8 mouse cellular contexts compared by ENCODE assay signal in the genomic region with DNA sequence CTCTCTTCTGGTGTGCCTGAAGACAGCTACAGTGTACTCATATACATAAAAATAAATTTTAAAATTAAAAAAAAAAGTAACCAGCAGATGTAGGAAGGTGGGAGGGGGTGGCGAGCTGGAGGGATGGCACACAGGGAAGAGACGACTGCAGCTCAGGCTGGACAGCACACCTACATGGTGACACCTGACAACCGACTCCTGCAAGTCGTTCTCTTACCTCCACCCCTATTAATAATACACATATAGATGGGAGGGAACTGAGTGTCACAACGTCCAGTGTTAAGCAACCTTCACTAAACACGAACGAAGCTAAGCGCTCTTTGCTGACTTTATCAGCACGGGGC. TPM values are rescaled to one million over a fixed set of nuclear protein-coding genes. Genes with fewer than 3 reads are reported as not detected.
DNase-seq lines count a peak whose midpoint lies in the region; ATAC-seq and TF ChIP-seq lines count a peak whose summit lies in the region.

No protein-coding gene starts in this region.

- H3K4me2 ChIP-seq in liver, embryonic 13.5 days: peak overlapping the region; percentile 89

- peak overlapping the region; percentile 92 for H3K9ac ChIP-seq in liver, embryonic 13.5 days

- no peak for ATAC-seq in liver, embryonic 13.5 days (ENCODE audit: low read depth)

- no peaks in the 10 kb centered on the region for H3K27me3 ChIP-seq in thymus, adult 2 months (ENCODE audit: control insufficient read depth, insufficient read depth, low read length)
- H3K27me3 ChIP-seq in liver, embryonic 13.5 days: no peaks in the 10 kb centered on the region

- TF ChIP-seq CTCF in gastrocnemius, adult 2 months (IDR thresholded peaks at IDR 0.05): no peak
- no peak for TF ChIP-seq CTCF in thymus, adult 2 months (IDR thresholded peaks at IDR 0.05; ENCODE audit: borderline replicate concordance, control insufficient read depth, extremely low read depth, insufficient read depth, low read length, poor library complexity)

- peaks cover 6% of the 10 kb centered on the region; the same call in 1 of the 2 replicates for H3K4me1 ChIP-seq in thymus, adult 2 months (replicated peaks; ENCODE audit: control insufficient read depth, insufficient read depth, low read length)
- peaks cover 28% of the 10 kb centered on the region for H3K4me1 ChIP-seq in liver, embryonic 13.5 days (replicated peaks)

- no peaks in the 10 kb centered on the region for H3K9me3 ChIP-seq in liver, embryonic 13.5 days (replicated peaks)

- H3K4me3 ChIP-seq in gastrocnemius, adult 2 months: peak overlapping the region; percentile 84
- H3K4me3 ChIP-seq in thymus, adult 2 months (ENCODE audit: control insufficient read depth, insufficient read depth, low read length): peak overlapping the region; percentile 82
- H3K4me3 ChIP-seq in liver, embryonic 13.5 days (replicated peaks): peak overlapping the region; percentile 81

- H3K27ac ChIP-seq in gastrocnemius, adult 2 months: peak overlapping the region; percentile 100
- no peak overlapping the region for H3K27ac ChIP-seq in thymus, adult 2 months (ENCODE audit: control insufficient read depth, insufficient read depth, low read length)
- H3K27ac ChIP-seq in liver, embryonic 13.5 days: peak overlapping the region; percentile 95

- DNase-seq in gastrocnemius, adult 2 months: no peak
- DNase-seq in gastrocnemius, adult 18-20 months (ENCODE audit: low spot score): no peak
- no peak for DNase-seq in thymus, adult 2 months
- DNase-seq in thymus, postnatal 36 days: no peak
- no peak for DNase-seq in liver, embryonic 13.5 days
- DNase-seq in urinary bladder, postnatal 25 days (ENCODE audit: low spot score): no peak
- no peak for DNase-seq in right cerebral cortex, postnatal 4 days
- no peak for DNase-seq in layer of hippocampus, adult 9-10 months (ENCODE audit: low spot score)

- TF ChIP-seq POLR2A in thymus, adult 2 months (IDR thresholded peaks at IDR 0.05; ENCODE audit: control insufficient read depth, extremely low read depth, insufficient read depth, low read length, poor library complexity): no peak

- peaks cover 30% of the 10 kb centered on the region for H3K36me3 ChIP-seq in thymus, adult 2 months (ENCODE audit: control insufficient read depth, insufficient read depth, low read length)
- H3K36me3 ChIP-seq in liver, embryonic 13.5 days: peaks cover 38% of the 10 kb centered on the region

- 2% methylated on average over 9 of the region's 9 CpGs for WGBS in thymus, adult 2 months
- 0% methylated on average over 9 of the region's 9 CpGs for WGBS in liver, embryonic 13.5 days (ENCODE audit: insufficient replicate concordance)

- intact Hi-C loops in gastrocnemius, adult 2 months (cut with DNase I): loop anchor here (10.0 kb wide), 1 partner anchor 481 kb away; no protein-coding TSS in a partner anchor

RNA-seq across cellular contexts. Expression of a gene that starts 0.6 kb away (rescaled TPM):
- total RNA-seq in gastrocnemius, adult 2 months (2021): 10 to 100 TPM; 16.9 to 17.1 TPM
- total RNA-seq in gastrocnemius, adult 18-20 months (2021): 10 to 100 TPM; 14.4 to 15.1 TPM
- 41.6 and 43.3 TPM in 2 replicates for polyA plus RNA-seq in thymus, adult 2 months (2012; rRNA removed)
- 49.2 and 56.2 TPM in 2 replicates for polyA plus RNA-seq in liver, embryonic 13.5 days (2015; fragmentation: Nextera tagmentation; extraction: Ambion mirVana)

RNA-seq across cellular contexts. Expression of a gene that starts 14.8 kb away (rescaled TPM):
- total RNA-seq in gastrocnemius, adult 2 months (2021): not detected
- total RNA-seq in gastrocnemius, adult 18-20 months (2021): not detected
- polyA plus RNA-seq in thymus, adult 2 months (2012; rRNA removed): not detected in 2 replicates
- not detected in 2 replicates for polyA plus RNA-seq in liver, embryonic 13.5 days (2015; fragmentation: Nextera tagmentation; extraction: Ambion mirVana)

RNA-seq across cellular contexts. Expression of a gene that starts 58.4 kb away (rescaled TPM):
- 10 to 100 TPM; 30.6 to 45.9 TPM for total RNA-seq in gastrocnemius, adult 2 months (2021)
- total RNA-seq in gastrocnemius, adult 18-20 months (2021): 10 to 100 TPM; 28.7 to 48.4 TPM
- 301 and 482 TPM in 2 replicates for polyA plus RNA-seq in thymus, adult 2 months (2012; rRNA removed)
- 150 and 159 TPM in 2 replicates for polyA plus RNA-seq in liver, embryonic 13.5 days (2015; fragmentation: Nextera tagmentation; extraction: Ambion mirVana)
